Mouse (Mus musculus): ENCODE measurements around the gene Pcyox1. TPM values are rescaled to one million over a fixed set of nuclear protein-coding genes. Genes with fewer than 3 reads are reported as not detected.
"Not testable (repeated sequence)": the region's sequence is repeated elsewhere in the genome, so short reads cannot be mapped to it uniquely, and the experiment has no call there.

The Pcyox1 gene
- polyA plus RNA-seq, 1 experiment, result 99.9 TPM

DNA sequence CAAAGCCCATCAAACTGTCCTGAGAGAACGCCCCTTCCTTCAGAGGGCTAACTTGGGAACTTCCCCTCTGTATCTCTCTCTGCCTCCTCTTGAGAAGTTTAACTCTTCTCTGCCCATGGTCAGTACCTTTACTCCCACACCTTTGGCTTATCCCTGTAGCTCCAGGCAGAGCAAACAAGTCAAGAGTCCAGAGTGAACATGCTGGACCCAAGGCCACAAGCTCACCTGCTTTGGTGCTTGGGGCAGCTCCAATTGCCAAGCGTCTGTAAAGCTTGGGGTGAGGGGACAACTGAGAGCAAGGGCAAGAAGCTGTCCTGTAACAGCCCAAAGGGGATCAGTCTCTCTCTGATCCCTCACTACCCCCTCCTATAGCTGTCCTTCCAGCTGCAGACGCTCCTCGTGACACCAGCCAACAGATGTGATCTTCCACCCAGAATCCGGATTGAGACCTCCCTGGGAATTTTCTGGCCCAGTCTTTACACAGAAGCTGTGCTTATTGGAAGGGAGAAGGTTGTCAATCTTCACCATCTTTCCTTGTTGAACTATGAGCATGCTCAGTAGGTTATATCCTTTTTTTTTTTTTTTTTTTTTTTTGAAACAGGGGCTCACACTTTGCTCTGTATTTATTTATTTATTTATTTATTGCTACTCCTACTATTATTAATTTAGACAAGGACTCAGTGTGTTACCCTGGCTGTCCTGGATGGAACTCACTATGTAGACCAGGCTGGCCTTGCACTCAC, 11.4 kb downstream of the Pcyox1 start:
- no peak overlapping the region for H3K4me3 ChIP-seq (ENCODE audit: insufficient read depth, low read length)
- no peaks in the 10 kb centered on the region for H3K4me1 ChIP-seq (ENCODE audit: control insufficient read depth, insufficient read depth, low read length)
- H3K27ac ChIP-seq (ENCODE audit: insufficient read depth, low read depth, low read length), result no peak overlapping the region
- TF ChIP-seq POLR2A (IDR thresholded peaks at IDR 0.05; ENCODE audit: borderline replicate concordance, low read depth, low read length) (no peak), CTCF (IDR thresholded peaks at IDR 0.05; ENCODE audit: low read depth, low read length) (no peak)

DNA sequence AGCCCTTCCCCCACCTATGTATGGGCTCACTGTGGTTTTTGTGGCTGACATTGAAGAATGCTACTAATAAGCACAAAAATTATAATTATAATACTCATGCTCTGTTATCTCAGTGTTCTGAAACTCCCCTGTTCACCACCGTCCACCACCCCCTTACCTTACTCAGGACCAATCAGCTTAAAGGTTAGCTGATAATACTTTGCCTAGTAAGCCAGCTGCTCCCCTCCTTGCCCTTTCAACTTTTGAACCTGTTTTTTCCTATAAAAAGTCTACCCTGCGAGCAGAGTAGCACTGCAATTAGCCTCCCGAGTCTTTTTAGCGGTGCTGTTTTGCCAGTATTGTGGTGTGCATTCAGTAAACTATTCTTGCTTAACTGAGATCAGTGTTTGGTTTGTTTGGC, 12.3 kb downstream of the Pcyox1 start:
- Histone ChIP-seq H3K4me3 (ENCODE audit: insufficient read depth, low read length) (no peak overlapping the region), H3K4me1 (ENCODE audit: control insufficient read depth, insufficient read depth, low read length) (no peaks in the 10 kb centered on the region), H3K27ac (ENCODE audit: insufficient read depth, low read depth, low read length) (no peak overlapping the region)
- TF ChIP-seq CTCF (IDR thresholded peaks at IDR 0.05; ENCODE audit: low read depth, low read length) (no peak), POLR2A (IDR thresholded peaks at IDR 0.05; ENCODE audit: borderline replicate concordance, low read depth, low read length) (no peak)

GRCm38 (mm10) chr6:86383370-86383769, 13.6 kb downstream of the Pcyox1 start:
- Histone ChIP-seq H3K27ac (ENCODE audit: insufficient read depth, low read depth, low read length) (no peak overlapping the region), H3K4me1 (ENCODE audit: control insufficient read depth, insufficient read depth, low read length) (no peaks in the 10 kb centered on the region), H3K4me3 (ENCODE audit: insufficient read depth, low read length) (no peak overlapping the region)
- TF ChIP-seq POLR2A (IDR thresholded peaks at IDR 0.05; ENCODE audit: borderline replicate concordance, low read depth, low read length) (no peak), CTCF (IDR thresholded peaks at IDR 0.05; ENCODE audit: low read depth, low read length) (no peak)

DNA sequence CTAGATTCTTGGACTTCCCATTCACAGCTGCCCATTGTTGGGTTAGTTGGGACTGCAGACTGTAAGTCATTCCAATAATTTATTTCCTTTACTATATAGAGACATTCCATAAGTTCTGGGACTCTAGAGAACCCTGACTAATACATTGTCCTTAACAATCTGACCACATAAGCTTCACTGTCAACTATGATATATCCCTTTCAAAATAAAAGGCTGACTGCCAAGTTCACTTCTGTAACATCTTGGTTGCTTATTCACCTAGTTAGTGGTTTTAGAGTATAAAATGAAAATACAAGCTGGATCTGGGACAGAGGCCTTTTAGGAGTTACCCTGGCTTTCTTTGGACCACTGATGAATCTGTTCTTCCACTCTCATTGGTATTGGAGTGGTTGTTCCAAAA, 14.4 kb downstream of the Pcyox1 start:
- Histone ChIP-seq H3K4me1 (ENCODE audit: control insufficient read depth, insufficient read depth, low read length) (no peaks in the 10 kb centered on the region), H3K4me3 (ENCODE audit: insufficient read depth, low read length) (no peak overlapping the region), H3K27ac (ENCODE audit: insufficient read depth, low read depth, low read length) (no peak overlapping the region)
- TF ChIP-seq CTCF (IDR thresholded peaks at IDR 0.05; ENCODE audit: low read depth, low read length), result no peak
- no peak for TF ChIP-seq POLR2A (IDR thresholded peaks at IDR 0.05; ENCODE audit: borderline replicate concordance, low read depth, low read length)

DNA sequence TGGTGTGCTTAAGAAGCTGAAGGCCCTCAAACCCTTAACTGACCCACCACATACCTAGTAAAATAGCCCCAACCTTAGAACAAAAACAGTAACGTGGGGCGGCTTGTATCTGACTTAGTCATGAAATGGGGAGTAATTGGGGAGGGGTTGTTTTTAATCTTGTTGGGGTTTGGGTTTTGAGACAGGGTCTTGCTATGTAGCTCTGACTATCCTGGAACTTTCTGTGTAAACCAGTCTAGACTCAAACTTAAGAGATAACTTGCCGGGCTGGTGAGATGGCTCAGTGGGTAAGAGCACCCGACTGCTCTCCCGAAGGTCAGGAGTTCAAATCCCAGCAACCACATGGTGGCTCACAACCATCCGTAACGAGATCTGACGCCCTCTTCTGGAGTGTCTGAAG, 16.8 kb downstream of the Pcyox1 start:
- not testable (repeated sequence) for H3K27ac ChIP-seq (ENCODE audit: insufficient read depth, low read depth, low read length); H3K4me1 ChIP-seq (ENCODE audit: control insufficient read depth, insufficient read depth, low read length); H3K4me3 ChIP-seq (ENCODE audit: insufficient read depth, low read length)

- Histone ChIP-seq H3K27ac (ENCODE audit: insufficient read depth, low read depth, low read length) (no peak overlapping the region), H3K4me3 (ENCODE audit: insufficient read depth, low read length) (no peak overlapping the region), H3K4me1 (ENCODE audit: control insufficient read depth, insufficient read depth, low read length) (peaks cover 2% of the 10 kb centered on the region; the same call in 1 of the 2 replicates)
- TF ChIP-seq CTCF (IDR thresholded peaks at IDR 0.05; ENCODE audit: low read depth, low read length) (no peak), POLR2A (IDR thresholded peaks at IDR 0.05; ENCODE audit: borderline replicate concordance, low read depth, low read length) (no peak)
These were observed 18.6 kb downstream of the Pcyox1 start for GRCm38 (mm10) chr6:86378341-86378740.

DNA sequence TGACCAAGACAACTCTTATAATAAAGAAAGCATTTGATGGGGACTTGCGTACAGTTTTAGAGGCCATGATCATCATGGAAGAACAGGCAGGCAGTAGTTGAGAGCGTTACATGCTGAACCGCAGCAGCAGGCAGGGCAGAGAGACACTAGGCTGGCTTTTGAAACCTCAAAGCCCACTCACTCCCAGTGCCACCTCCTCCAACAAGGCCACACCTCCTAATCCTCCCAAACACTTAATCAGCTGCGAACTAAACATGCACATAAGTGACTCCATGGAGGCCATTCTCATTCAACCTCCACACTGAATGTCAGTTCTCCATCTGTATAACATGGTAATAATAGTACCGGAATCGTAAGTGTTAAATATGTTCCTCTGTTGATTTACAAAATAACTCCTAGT, 23.4 kb downstream of the Pcyox1 start:
- Histone ChIP-seq H3K27ac (ENCODE audit: insufficient read depth, low read depth, low read length) (no peak overlapping the region), H3K4me1 (ENCODE audit: control insufficient read depth, insufficient read depth, low read length) (peaks cover 8% of the 10 kb centered on the region), H3K4me3 (ENCODE audit: insufficient read depth, low read length) (no peak overlapping the region)
- TF ChIP-seq CTCF (IDR thresholded peaks at IDR 0.05; ENCODE audit: low read depth, low read length) (no peak), POLR2A (IDR thresholded peaks at IDR 0.05; ENCODE audit: borderline replicate concordance, low read depth, low read length) (no peak)

- H3K27ac ChIP-seq (ENCODE audit: insufficient read depth, low read depth, low read length), result no peak overlapping the region
- peak overlapping the region; percentile 84 for H3K4me3 ChIP-seq (ENCODE audit: insufficient read depth, low read length)
- TF ChIP-seq CTCF (IDR thresholded peaks at IDR 0.05; ENCODE audit: low read depth, low read length) (no peak), POLR2A (IDR thresholded peaks at IDR 0.05; ENCODE audit: borderline replicate concordance, low read depth, low read length) (no peak)
- peaks cover 8% of the 10 kb centered on the region for H3K4me1 ChIP-seq (ENCODE audit: control insufficient read depth, insufficient read depth, low read length)
These were observed 24.9 kb downstream of the Pcyox1 start for GRCm38 (mm10) chr6:86371950-86372516.

DNA sequence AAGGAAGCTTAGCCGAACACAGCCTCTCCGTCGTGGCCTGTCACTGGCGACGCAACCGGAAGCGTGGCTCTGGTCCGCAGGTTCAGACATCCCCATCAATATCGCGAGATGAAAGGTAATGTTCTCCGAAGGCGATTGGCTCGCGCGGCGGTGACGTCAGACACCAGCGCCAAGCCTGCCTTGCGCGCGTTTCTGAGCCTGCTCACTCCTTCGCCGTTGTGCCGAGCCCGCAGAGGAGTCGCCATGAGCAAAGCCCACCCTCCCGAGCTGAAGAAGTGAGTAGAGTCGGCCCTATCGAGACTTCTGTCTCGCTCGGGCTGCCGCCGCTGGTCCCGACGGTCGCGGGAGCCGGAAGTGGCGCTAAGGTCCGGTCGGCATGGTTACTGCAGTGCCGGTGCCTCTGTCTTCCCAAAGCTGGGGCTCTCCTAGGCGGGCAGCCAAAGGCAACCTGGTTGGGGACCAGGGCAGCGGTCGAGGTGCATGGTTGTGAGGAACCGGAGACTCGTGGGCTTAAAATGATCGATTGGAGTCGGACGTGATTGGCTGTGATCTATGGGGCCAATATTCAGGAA, 25.5 kb downstream of the Pcyox1 start:
- TF ChIP-seq CTCF (IDR thresholded peaks at IDR 0.05; ENCODE audit: low read depth, low read length) (no peak), POLR2A (IDR thresholded peaks at IDR 0.05; ENCODE audit: borderline replicate concordance, low read depth, low read length) (no peak)
- peaks cover 11% of the 10 kb centered on the region for H3K4me1 ChIP-seq (ENCODE audit: control insufficient read depth, insufficient read depth, low read length)
- H3K27ac ChIP-seq (ENCODE audit: insufficient read depth, low read depth, low read length), result peak overlapping the region; percentile 43
- peak overlapping the region; percentile 84 for H3K4me3 ChIP-seq (ENCODE audit: insufficient read depth, low read length)

DNA sequence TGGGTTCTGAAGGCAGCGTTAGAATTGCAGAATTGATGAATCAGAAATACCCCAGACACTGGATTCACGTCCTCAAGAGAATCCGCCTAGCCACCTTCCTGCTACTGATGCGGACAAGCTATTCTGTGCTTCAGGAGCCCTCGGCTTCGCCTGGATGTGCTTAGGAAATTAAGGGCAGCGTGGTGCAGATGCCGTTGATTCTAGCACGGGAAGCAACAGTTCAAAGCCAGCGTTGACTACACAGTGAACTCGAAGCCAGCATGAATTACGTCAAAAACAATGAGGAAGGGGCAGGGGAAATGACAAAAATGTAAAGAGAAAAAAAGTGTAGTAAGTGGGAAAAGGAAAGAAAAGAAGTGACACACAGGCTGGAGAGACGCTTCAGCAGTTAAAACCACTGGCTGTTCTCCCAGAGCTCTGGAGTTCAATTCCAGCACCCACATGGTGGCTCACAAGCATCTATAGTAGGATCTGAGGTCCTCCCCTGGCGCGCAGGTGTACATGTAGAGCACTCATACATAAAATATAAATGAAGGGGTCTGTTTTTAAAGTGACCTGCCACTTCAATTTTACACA, 26.1 kb downstream of the Pcyox1 start, which contains the start of gene Snrpg:
TSS of gene Snrpg (plus strand) at position 541 of the 576 bp plus-strand sequence.
- no peak for TF ChIP-seq CTCF (IDR thresholded peaks at IDR 0.05; ENCODE audit: low read depth, low read length)
- TF ChIP-seq POLR2A (IDR thresholded peaks at IDR 0.05; ENCODE audit: borderline replicate concordance, low read depth, low read length), result 0 out of 2 replicates have a peak, but pooled peaks have one; percentile 34
- Histone ChIP-seq H3K4me1 (ENCODE audit: control insufficient read depth, insufficient read depth, low read length) (peaks cover 13% of the 10 kb centered on the region), H3K4me3 (ENCODE audit: insufficient read depth, low read length) (peak within 1 kb of the TSS; percentile 84), H3K27ac (ENCODE audit: insufficient read depth, low read depth, low read length) (peak within 1 kb of the TSS; percentile 43)
